Mouse (Mus musculus) cerebellum, adult (tissue): Measurements from ENCODE around the gene Gm5108.

Experiments
- ATAC-seq: cut with Nextera tagmentation; 2 replicates; pipeline ENCODE4 v1.9.2; 2017; ENCODE audit warnings: mild to moderate bottlenecking, moderate library complexity, mixed read lengths; ENCODE audit not compliant: insufficient number of reproducible peaks, low FRiP score, low TSS enrichment

Gene Gm5108

DNA sequence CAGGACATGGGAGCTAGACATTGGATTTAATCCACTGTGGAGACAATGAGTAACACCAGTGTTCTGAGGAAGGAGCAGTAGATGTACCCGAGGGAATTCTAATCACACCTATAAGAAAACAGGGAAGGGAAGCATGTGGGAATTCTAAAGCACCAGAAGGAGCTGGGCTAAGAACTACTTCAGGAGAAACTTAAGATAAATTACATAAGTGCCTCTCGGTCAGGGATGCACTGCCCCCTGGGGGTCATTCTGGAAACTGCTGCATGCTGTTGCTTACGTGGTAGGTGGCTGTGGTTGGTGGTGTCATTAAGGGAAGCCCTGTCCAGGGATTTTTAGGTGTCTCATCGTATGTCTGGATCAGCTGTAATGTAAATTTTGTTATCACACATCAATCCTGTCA, 71.1 kb downstream of the Gm5108 start:
- ATAC-seq, result peak; percentile 78

DNA sequence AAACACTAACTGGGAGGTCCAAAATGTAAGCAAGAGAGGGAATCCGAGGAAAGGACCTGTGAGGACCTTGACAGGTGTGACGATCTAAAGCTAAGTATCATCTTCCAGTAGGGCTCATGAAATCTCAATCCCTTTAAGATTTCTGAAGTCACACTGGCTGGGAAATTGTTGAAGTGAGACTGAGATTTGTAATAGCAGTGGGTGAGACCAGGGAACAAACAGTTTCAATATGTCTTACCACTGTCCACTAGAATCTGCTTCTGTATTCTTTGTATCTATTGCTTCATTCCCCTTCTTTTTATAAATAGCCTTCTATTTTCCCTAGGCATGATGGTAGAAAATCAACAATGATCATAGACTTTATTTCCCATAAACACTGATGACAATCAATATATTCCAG, 79.4 kb downstream of the Gm5108 start:
- no peak for ATAC-seq
